Mouse (Mus musculus) cerebellum, adult 2 months (tissue): ENCODE data around the gene Kcna6. TPM values are rescaled to one million over a fixed set of nuclear protein-coding genes. Genes with fewer than 3 reads are reported as not detected.

Experiments
- DNase-seq, 2 experiments: peaks; one replicate each; pipeline ENCODE4 v3.0.0; 2021
- H3K27ac ChIP-seq: fragments of 200-500 bp; 2 replicates; pipeline ENCODE4 v1.5.1; 2012; ENCODE audit warnings: low read length, control low read depth, inconsistent platforms; ENCODE audit not compliant: insufficient read depth
- H3K27me3 ChIP-seq: fragments of 200-500 bp; 2 replicates; pipeline ENCODE4 v1.6.1; 2012; ENCODE audit warnings: inconsistent platforms, mild to moderate bottlenecking, low read length, moderate library complexity; ENCODE audit not compliant: control insufficient read depth, insufficient read depth
- H3K4me1 ChIP-seq: fragments of 200-500 bp; 2 replicates; pipeline ENCODE4 v1.6.1; 2011; ENCODE audit warnings: low read length; ENCODE audit not compliant: control insufficient read depth, insufficient read depth
- H3K4me3 ChIP-seq: fragments of 200-500 bp; replicated peaks from 2 replicates; pipeline ENCODE3; 2011; ENCODE audit warnings: mild to moderate bottlenecking, low read depth, low read length, control low read depth; ENCODE audit not compliant: insufficient read depth
- CTCF ChIP-seq: fragments of 200-500 bp; IDR thresholded peaks from 2 replicates; pipeline ENCODE4 v1.5.1; 2011; ENCODE audit warnings: low read depth, mild to moderate bottlenecking, control low read depth, low read length, moderate library complexity, borderline replicate concordance; ENCODE audit not compliant: insufficient read depth
- POLR2A ChIP-seq: fragments of 200-500 bp; IDR thresholded peaks from 2 replicates; pipeline ENCODE4 v1.6.1; 2011; ENCODE audit warnings: low read length, control low read depth, borderline replicate concordance; ENCODE audit not compliant: insufficient read depth
- WGBS: fragments of 180-500 bp; shearing (Covaris S2); methylation state at CpG from one replicate; pipeline ENCODE4 v1.1.7; 2018; 5-methylcytosine and 5-hydroxymethylcytosine counted together
- polyA plus RNA-seq: library from polyadenylated mRNA; depleted of rRNA; stranded (reverse); fragments of >200 nt; gene quantifications from 2 replicates; pipeline ENCODE4 v1.2.3, GENCODE M21; 2012; rRNA removed

Gene Kcna6
- polyA plus RNA-seq, result 44.2 and 47.3 TPM in 2 replicates

DNA sequence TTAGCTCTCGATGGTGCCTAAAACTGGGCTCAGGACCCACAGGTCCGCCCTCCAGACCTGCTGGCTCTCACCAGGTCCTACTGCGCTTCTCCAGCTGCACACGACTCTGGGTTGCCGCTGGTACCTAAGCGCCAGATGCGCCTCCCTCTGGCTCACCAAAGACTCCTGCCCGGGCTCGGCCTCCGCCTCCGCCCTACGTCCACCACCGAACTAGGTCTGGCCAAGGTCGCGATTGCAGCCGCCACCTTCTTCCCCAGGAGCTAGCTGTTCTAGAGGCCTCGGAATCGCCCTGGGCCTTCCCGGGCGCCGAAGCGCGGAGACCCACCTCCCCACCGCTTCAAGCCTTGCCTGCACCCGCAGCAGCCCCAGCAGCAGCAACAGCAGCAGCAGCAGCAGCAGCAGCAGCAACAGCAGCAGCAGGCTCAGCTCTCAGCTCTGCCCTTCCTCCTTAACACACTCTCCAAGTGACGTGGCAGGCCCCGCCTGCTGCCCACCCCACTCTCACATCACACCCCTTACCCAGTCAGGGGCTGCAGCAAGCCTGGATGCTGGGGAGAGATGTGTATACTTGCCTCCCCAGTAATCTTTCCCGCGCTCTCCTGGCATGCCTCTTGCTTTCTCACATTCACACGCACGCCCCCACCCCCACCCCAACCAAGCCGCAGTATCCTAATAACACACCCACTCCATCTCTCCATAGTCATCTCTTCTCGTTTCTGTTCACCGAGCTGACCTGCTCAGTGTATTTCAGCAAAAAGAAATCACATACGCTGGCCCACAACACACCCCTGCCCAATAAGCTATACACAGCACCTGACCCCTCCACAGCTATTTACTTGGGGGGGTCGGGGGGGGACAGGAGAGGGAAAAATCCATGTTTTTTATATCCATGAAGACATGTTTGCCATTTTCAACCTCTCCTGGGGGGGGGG lies at the start of gene Kcna6:
Gene Kcna6 (minus strand): TSS at position 464 of the 932 bp plus-strand sequence.
- TF ChIP-seq CTCF (no peak), POLR2A (no peak)
- Histone ChIP-seq H3K4me1 (peaks cover 9% of the 10 kb centered on the region), H3K27ac (no peak within 1 kb of the TSS), H3K4me3 (peak within 1 kb of the TSS; percentile 35), H3K27me3 (no peaks in the 10 kb centered on the region)
- 6% methylated on average over 36 of the region's 36 CpGs for WGBS
- peak in 1 of 2 experiments; percentile 24 for DNase-seq

DNA sequence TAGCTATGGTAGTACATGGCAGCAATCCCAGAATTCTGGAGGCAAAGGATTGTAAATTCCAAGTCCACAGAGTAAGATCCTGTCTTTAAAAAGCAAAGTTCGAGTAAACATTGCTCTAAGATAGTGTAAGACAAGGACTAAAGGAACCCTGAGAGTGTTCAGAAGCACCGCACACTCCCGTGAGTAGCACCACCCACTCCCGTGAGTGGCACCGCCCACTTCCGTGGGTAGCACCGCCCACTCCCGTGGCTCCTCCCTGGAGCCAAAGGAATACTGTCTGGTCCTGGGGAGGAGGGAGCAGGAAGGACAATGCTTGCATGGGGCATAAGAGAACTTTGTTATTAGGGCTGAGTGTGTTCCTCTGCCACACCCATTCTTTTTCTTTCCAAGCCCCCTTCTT lies 48.4 kb upstream of the Kcna6 start:
- TF ChIP-seq POLR2A, result no peak
- H3K27me3 ChIP-seq, result no peaks in the 10 kb centered on the region; the same call in 1 of the 2 replicates
- no peak for DNase-seq
- peaks cover 1% of the 10 kb centered on the region for H3K4me1 ChIP-seq
- H3K4me3 ChIP-seq, result no peak overlapping the region
- 77% methylated on average over 8 of the region's 8 CpGs for WGBS
- no peak overlapping the region for H3K27ac ChIP-seq

DNA sequence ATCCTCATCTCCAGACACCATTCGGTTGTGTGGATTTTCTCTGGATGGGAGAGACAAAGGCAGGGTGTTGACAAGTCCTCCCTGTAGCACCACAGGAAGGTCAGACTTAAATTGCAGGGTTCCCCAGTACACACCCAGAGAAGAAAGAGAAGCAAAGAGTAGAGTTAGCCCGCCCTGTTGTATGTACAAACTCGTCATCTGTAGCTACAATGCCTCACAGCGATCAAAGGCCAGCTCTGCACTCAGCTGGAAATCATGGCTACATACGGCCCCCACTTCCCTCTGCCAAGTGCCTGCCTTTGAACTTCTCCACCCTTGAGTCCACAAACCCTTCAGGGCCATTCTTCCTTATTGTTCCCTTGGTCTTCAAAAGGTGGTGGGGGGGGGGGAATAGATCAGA lies 43.7 kb upstream of the Kcna6 start:
- no peak overlapping the region for H3K4me3 ChIP-seq
- DNase-seq, result no peak
- WGBS, result 49% methylated on average over 5 of the region's 5 CpGs
- no peak for TF ChIP-seq POLR2A
- no peak for TF ChIP-seq CTCF
- peaks cover 16% of the 10 kb centered on the region for H3K4me1 ChIP-seq
- H3K27me3 ChIP-seq, result no peaks in the 10 kb centered on the region; the same call in 1 of the 2 replicates
- H3K27ac ChIP-seq, result no peak overlapping the region

DNA sequence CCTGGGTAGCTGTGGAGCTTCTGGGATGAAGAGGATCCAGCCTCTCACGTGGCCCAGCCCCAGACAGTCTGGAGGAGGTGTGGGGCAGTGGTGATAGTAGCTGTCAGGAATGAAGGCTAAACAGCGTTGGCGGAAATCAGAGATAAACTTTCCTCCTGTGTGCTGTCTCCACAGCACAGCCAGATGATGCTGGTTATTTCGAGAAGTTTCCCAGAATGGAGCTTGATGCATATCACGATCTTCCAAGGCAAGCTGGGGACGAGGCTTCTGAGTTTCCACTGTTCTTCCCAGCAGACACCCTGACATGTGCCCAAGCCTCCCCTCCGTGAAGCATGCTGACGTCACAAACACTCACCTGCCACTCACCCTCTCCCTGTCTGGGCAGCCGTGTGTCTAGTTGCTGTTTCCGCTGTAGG lies 43.2 kb upstream of the Kcna6 start:
- TF ChIP-seq CTCF (no peak), POLR2A (no peak)
- Histone ChIP-seq H3K4me1 (peaks cover 16% of the 10 kb centered on the region), H3K4me3 (no peak overlapping the region), H3K27me3 (no peaks in the 10 kb centered on the region; the same call in 1 of the 2 replicates), H3K27ac (no peak overlapping the region)
- no peak for DNase-seq
- 45% methylated on average over 10 of the region's 10 CpGs for WGBS

DNA sequence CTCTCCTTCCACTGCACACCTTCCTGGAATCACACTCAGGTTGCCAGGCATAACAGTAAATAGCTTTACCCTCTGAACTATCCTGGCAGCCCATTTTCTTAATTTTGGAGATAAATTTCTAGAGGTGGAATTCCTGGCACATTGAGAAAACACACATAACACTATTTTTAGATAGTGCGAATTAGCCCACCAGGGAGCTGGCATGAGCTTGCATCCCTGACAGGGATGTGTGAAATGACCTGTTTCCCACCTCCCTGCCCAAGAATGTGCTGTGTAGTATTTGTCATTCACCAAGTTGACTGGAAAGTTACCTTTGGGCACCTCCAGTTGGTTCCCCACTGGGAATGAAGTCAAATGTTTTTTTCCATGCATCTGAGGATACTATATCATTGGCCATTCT lies 42.6 kb upstream of the Kcna6 start:
- Histone ChIP-seq H3K27me3 (no peaks in the 10 kb centered on the region; the same call in 1 of the 2 replicates), H3K4me3 (no peak overlapping the region), H3K27ac (no peak overlapping the region), H3K4me1 (peaks cover 16% of the 10 kb centered on the region)
- DNase-seq, result peak; percentile 13 to 51
- WGBS, result 13% methylated on average over 1 of the region's 1 CpGs
- TF ChIP-seq CTCF (no peak), POLR2A (no peak)

DNA sequence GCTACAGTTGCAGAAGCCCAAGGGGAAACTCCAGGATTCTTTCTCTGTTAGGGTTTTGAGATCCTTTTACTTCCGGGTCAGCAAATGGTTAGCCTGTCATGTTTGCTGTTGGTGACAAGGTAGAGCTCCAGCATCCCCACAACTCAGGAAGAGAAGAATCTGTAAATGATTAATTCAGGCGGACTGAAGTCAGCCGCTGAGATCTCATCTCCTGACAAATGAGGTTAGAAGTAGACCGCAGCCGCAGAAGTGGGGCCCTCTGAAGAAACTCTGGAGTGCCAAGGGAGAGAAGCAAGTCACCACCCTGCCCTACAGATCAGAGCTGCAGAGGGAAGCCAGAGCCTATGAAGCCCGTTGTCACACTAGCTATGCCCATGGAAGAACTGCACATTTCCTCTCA lies 37.4 kb upstream of the Kcna6 start:
- WGBS, result 88% methylated on average over 6 of the region's 6 CpGs
- Histone ChIP-seq H3K27ac (no peak overlapping the region), H3K4me3 (no peak overlapping the region), H3K27me3 (no peaks in the 10 kb centered on the region), H3K4me1 (peaks cover 8% of the 10 kb centered on the region)
- no peak for TF ChIP-seq POLR2A
- no peak for TF ChIP-seq CTCF
- DNase-seq, result no peak

DNA sequence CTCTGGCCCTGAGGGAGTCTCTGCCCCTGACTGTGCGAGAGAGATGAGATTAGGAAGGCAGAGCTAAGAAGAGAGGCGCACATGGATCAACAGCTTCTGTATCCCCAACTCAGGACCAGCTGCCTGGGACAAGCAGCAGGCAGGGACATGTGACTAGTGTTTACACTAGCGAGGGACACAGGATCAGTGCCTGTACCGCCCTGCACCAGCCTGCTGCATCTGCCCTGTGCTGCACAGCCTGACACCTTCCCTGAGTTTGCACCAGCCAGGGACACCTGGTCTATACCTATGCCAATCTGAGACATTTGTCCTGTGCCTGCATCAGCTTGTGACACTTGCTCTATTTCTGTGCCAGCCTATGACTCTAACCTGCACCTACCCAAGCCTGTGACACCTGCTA lies 33.4 kb upstream of the Kcna6 start:
- Histone ChIP-seq H3K4me3 (no peak overlapping the region), H3K27me3 (no peaks in the 10 kb centered on the region), H3K27ac (no peak overlapping the region), H3K4me1 (peaks cover 5% of the 10 kb centered on the region; the same call in 1 of the 2 replicates)
- DNase-seq, result peak in 1 of 2 experiments; percentile 17
- no peak for TF ChIP-seq POLR2A
- WGBS, result 77% methylated on average over 4 of the region's 4 CpGs

DNA sequence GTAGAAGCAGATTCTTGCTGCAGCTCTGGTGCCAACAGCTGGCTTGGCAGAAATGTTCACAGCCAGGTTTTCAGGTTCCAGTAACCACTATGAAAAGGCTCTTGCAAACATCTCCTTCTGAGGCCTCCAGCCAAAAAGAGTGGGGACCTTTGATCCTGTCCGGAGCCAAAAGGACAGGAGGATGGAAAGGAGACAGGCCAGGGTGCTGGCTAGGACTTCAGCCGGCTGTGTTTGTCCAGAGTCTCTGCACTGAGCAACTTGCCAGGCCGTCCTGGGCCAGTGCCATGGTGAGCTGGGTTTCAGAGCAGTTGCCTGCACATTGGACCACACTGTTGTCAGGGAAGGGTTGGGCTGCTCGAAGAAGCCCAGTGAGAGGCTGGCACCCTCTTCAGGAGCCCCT lies 31.9 kb upstream of the Kcna6 start:
- no peak for TF ChIP-seq CTCF
- no peak for TF ChIP-seq POLR2A
- peak; percentile 41 to 61 for DNase-seq
- peaks cover 5% of the 10 kb centered on the region; the same call in 1 of the 2 replicates for H3K4me1 ChIP-seq
- WGBS, result 20% methylated on average over 4 of the region's 4 CpGs
- no peak overlapping the region for H3K4me3 ChIP-seq
- no peak overlapping the region for H3K27ac ChIP-seq
- H3K27me3 ChIP-seq, result no peaks in the 10 kb centered on the region
